In genomic region chr12:25011733-25012367, GRCm38 (mm10) we compare ENCODE assay signal across 20 mouse cellular contexts. TPM values are rescaled to one million over a fixed set of nuclear protein-coding genes. Genes with fewer than 3 reads are reported as not detected.
DNase-seq lines count a peak whose midpoint lies in the region; ATAC-seq and TF ChIP-seq lines count a peak whose summit lies in the region.
"Had no signal": no experiment of that assay in that cellular context is flagged by ENCODE, and none has a peak within 500 bp of the region (broad histone marks: within the 10 kb centered on the region; RNA-seq: fewer than 3 reads in every experiment).

No protein-coding gene starts in this region.

- no peaks in the 10 kb centered on the region for H3K27me3 ChIP-seq in liver, embryonic 12.5 days (replicated peaks)
- H3K27me3 ChIP-seq: CH12.LX; forebrain, embryonic 12.5 days had no signal

- WGBS in liver, embryonic 12.5 days (ENCODE audit: insufficient replicate concordance), result 76% methylated on average over 15 of the region's 15 CpGs

- no peaks in the 10 kb centered on the region for H3K9me3 ChIP-seq in liver, embryonic 12.5 days (replicated peaks)
- H3K9me3 ChIP-seq: embryonic facial prominence, embryonic 10.5 days; forebrain, embryonic 12.5 days had no signal

- peaks cover 29% of the 10 kb centered on the region for H3K4me1 ChIP-seq in liver, embryonic 12.5 days
- H3K4me1 ChIP-seq: forebrain, embryonic 12.5 days had no signal

- TF ChIP-seq CTCF in layer of hippocampus, adult 2 months (conservative IDR thresholded peaks at IDR 0.05), result no peak

- no peak for DNase-seq in layer of hippocampus, adult 2 months (ENCODE audit: low spot score in 2 of 2)
- DNase-seq in layer of hippocampus, adult 11-12 months (ENCODE audit: low spot score), result no peak
- peak; percentile 27 for DNase-seq in induced T-regulatory cell, adult 2 months (ENCODE audit: low read depth)
- peak; percentile 17 for DNase-seq in naive thymus-derived CD4-positive, alpha-beta T cell, adult 2 months (ENCODE audit: low read depth)
- peak; percentile 22 for DNase-seq in thymus, postnatal 0 days (ENCODE audit: low spot score)
- no peak for DNase-seq in cerebellum, adult 8-10 months
- DNase-seq: adrenal gland, postnatal 25 days; cerebellum, adult 11 months; gastrocnemius, postnatal 10 days; heart, adult 2 months; left cerebral cortex, postnatal 4 days; liver; liver, postnatal 0 days; retina, postnatal 1 day had no signal

- H3K9ac ChIP-seq in liver, embryonic 12.5 days, result no peak overlapping the region
- H3K9ac ChIP-seq: forebrain, embryonic 12.5 days; liver, postnatal 0 days had no signal

- no peak for ATAC-seq in frontal cortex, adult (ENCODE audit: low TSS enrichment)
- ATAC-seq in liver, embryonic 12.5 days, result no peak
- ATAC-seq: inflammation-experienced regulatory T-cells, adult 6 months; liver, postnatal 0 days had no signal

- H3K27ac ChIP-seq in layer of hippocampus, adult 2 months, result peak overlapping the region; percentile 43; the same call in 1 of the 2 replicates
- no peak overlapping the region for H3K27ac ChIP-seq in liver, embryonic 12.5 days
- H3K27ac ChIP-seq: embryonic facial prominence, embryonic 10.5 days; forebrain, embryonic 12.5 days had no signal

- no peak overlapping the region for H3K4me2 ChIP-seq in liver, embryonic 12.5 days
- H3K4me2 ChIP-seq: forebrain, embryonic 12.5 days had no signal

- peaks cover 93% of the 10 kb centered on the region for H3K36me3 ChIP-seq in liver, embryonic 12.5 days

- no peak overlapping the region for H3K4me3 ChIP-seq in layer of hippocampus, adult 2 months
- no peak overlapping the region for H3K4me3 ChIP-seq in liver, embryonic 12.5 days
- H3K4me3 ChIP-seq: embryonic facial prominence, embryonic 10.5 days; forebrain, embryonic 12.5 days; heart, adult 2 months had no signal

RNA-seq across cellular contexts. Expression of gene Kidins220, which starts 37.1 kb away (rescaled TPM):
- 100 to 1,000 TPM; 353 to 363 TPM for total RNA-seq in layer of hippocampus, adult 2 months (2021)
- 14.2 and 15.8 TPM in 2 replicates for polyA plus RNA-seq in thymus, postnatal 0 days (2015; fragmentation: Nextera tagmentation; extraction: Ambion mirVana)
- polyA plus RNA-seq in liver, embryonic 12.5 days (2016; fragmentation: Nextera tagmentation; extraction: Ambion mirVana), result 12.2 and 13.6 TPM in 2 replicates

Comparison
In these comparisons a context has a peak if more than half of its experiments do, and no peak if none do; other contexts are left out.
1. DNase-seq: peak in induced T-regulatory cell, adult 2 months (single experiment), naive thymus-derived CD4-positive, alpha-beta T cell, adult 2 months (single experiment) and thymus, postnatal 0 days (single experiment); none in layer of hippocampus, adult 2 months (0 of 2), layer of hippocampus, adult 11-12 months (single experiment) and cerebellum, adult 8-10 months (single experiment).